In the genomic region with DNA sequence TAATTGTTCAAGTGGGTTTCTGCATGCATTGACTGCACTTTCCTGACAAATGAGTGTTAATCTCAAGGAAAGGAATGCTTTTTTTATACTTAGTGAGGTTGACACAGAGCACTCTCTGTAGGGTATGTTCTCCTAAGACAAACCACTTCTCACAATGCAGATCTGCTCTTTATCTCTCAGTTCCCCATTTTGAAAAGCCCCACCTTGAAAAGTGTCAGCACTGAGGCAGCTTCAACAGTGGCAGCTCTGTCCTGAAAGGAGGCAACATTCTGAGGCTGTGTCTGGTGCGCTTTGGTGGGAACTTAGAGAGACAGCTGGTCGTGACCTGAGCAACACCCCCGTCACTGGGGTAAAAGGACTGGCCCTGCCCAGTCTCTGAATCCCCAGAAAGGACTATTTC, we compare ENCODE assay signal across 16 mouse cellular contexts. TPM values are rescaled to one million over a fixed set of nuclear protein-coding genes. Genes with fewer than 3 reads are reported as not detected.
DNase-seq lines count a peak whose midpoint lies in the region; ATAC-seq lines count a peak whose summit lies in the region.
"Had no signal": no experiment of that assay in that cellular context is flagged by ENCODE, and none has a peak within 500 bp of the region (broad histone marks: within the 10 kb centered on the region; RNA-seq: fewer than 3 reads in every experiment).

No protein-coding gene starts in this region.

- H3K9me3 ChIP-seq in forebrain, embryonic 16.5 days (ENCODE audit: control insufficient read depth, low read length), result no peaks in the 10 kb centered on the region
- H3K9me3 ChIP-seq in forebrain, embryonic 11.5 days (ENCODE audit: control insufficient read depth, low read length), result no peaks in the 10 kb centered on the region
- H3K9me3 ChIP-seq in kidney, embryonic 15.5 days (replicated peaks), result no peaks in the 10 kb centered on the region
- H3K9me3 ChIP-seq: limb, embryonic 12.5 days had no signal

- no peak overlapping the region for H3K4me2 ChIP-seq in forebrain, embryonic 16.5 days (ENCODE audit: low read length)
- no peak overlapping the region for H3K4me2 ChIP-seq in forebrain, embryonic 11.5 days (ENCODE audit: low read depth, low read length, severe bottlenecking)
- H3K4me2 ChIP-seq in kidney, embryonic 15.5 days, result no peak overlapping the region
- H3K4me2 ChIP-seq: hindbrain, embryonic 14.5 days; limb, embryonic 12.5 days had no signal

- no peak overlapping the region for H3K9ac ChIP-seq in forebrain, embryonic 16.5 days (replicated peaks; ENCODE audit: low read depth, low read length)
- no peak overlapping the region for H3K9ac ChIP-seq in forebrain, embryonic 11.5 days (ENCODE audit: low read length)
- H3K9ac ChIP-seq in kidney, embryonic 15.5 days, result no peak overlapping the region
- H3K9ac ChIP-seq: hindbrain, embryonic 14.5 days; limb, embryonic 12.5 days had no signal

- no peaks in the 10 kb centered on the region; the same call in 1 of the 2 replicates for H3K36me3 ChIP-seq in forebrain, embryonic 16.5 days (ENCODE audit: control insufficient read depth, insufficient read depth)
- no peaks in the 10 kb centered on the region for H3K36me3 ChIP-seq in forebrain, embryonic 11.5 days (ENCODE audit: control insufficient read depth, insufficient read depth, low read length)
- H3K36me3 ChIP-seq in kidney, embryonic 15.5 days, result peaks cover 48% of the 10 kb centered on the region

- no peak for ATAC-seq in forebrain, embryonic 16.5 days
- ATAC-seq in forebrain, embryonic 11.5 days (replicated peaks; ENCODE audit: low FRiP score), result no peak
- ATAC-seq in kidney, embryonic 15.5 days (replicated peaks; ENCODE audit: low FRiP score), result no peak
- ATAC-seq in hematopoietic stem cell, adult 5-6 weeks (replicated peaks in 1 of 2; ENCODE audit: insufficient read depth in 1 of 2, low FRiP score in 2 of 2, low TSS enrichment in 1 of 2, low read depth in 1 of 2, poor library complexity in 2 of 2, severe bottlenecking in 2 of 2), result peak; percentile 38 to 45; a peak in 3 of 4 replicates

- no peaks in the 10 kb centered on the region for H3K27me3 ChIP-seq in forebrain, embryonic 16.5 days (replicated peaks; ENCODE audit: control insufficient read depth, insufficient read depth, low read length)
- no peaks in the 10 kb centered on the region for H3K27me3 ChIP-seq in forebrain, embryonic 11.5 days (ENCODE audit: control insufficient read depth, insufficient read depth, low read length)
- no peaks in the 10 kb centered on the region for H3K27me3 ChIP-seq in kidney, embryonic 15.5 days
- H3K27me3 ChIP-seq: limb, embryonic 12.5 days had no signal

- no peak for DNase-seq in forebrain, embryonic 11.5 days (ENCODE audit: low spot score)
- no peak for DNase-seq in kidney, postnatal 10 days
- peak; percentile 16 for DNase-seq in 416B (ENCODE audit: low read depth)
- DNase-seq in adrenal gland, postnatal 10 days, result no peak
- no peak for DNase-seq in urinary bladder, adult 18-20 months (ENCODE audit: low spot score in 2 of 2)
- DNase-seq: cerebellum, postnatal 25 days; retina, postnatal 1 day had no signal

- WGBS in forebrain, embryonic 16.5 days, result 75% methylated on average over 3 of the region's 3 CpGs
- 74% methylated on average over 3 of the region's 3 CpGs for WGBS in forebrain, embryonic 11.5 days
- WGBS in kidney, embryonic 15.5 days, result 68% methylated on average over 3 of the region's 3 CpGs

- H3K27ac ChIP-seq in forebrain, embryonic 16.5 days (ENCODE audit: low read length), result peak overlapping the region; percentile 21; the same call in 1 of the 2 replicates
- no peak overlapping the region for H3K27ac ChIP-seq in forebrain, embryonic 11.5 days (ENCODE audit: low read depth, low read length)
- peak overlapping the region; percentile 60 for H3K27ac ChIP-seq in kidney, embryonic 15.5 days
- H3K27ac ChIP-seq: hindbrain, embryonic 14.5 days; limb, embryonic 12.5 days had no signal

- no peak overlapping the region for H3K4me3 ChIP-seq in forebrain, embryonic 16.5 days (replicated peaks; ENCODE audit: low read length)
- no peak overlapping the region for H3K4me3 ChIP-seq in forebrain, embryonic 11.5 days (ENCODE audit: low read depth, low read length)
- no peak overlapping the region for H3K4me3 ChIP-seq in kidney, embryonic 15.5 days (replicated peaks)
- H3K4me3 ChIP-seq: limb, embryonic 12.5 days had no signal

- peaks cover 15% of the 10 kb centered on the region for H3K4me1 ChIP-seq in forebrain, embryonic 16.5 days (replicated peaks; ENCODE audit: control insufficient read depth, insufficient read depth, low read length)
- peaks cover 2% of the 10 kb centered on the region; the same call in 1 of the 2 replicates for H3K4me1 ChIP-seq in forebrain, embryonic 11.5 days (replicated peaks; ENCODE audit: control insufficient read depth, insufficient read depth, low read length)
- peaks cover 55% of the 10 kb centered on the region for H3K4me1 ChIP-seq in kidney, embryonic 15.5 days
- H3K4me1 ChIP-seq: limb, embryonic 12.5 days had no signal

RNA-seq across cellular contexts. Expression of a gene that starts 22.5 kb away (rescaled TPM):
- 0.15 TPM in 1 of 2 replicates, not detected in the other for polyA plus RNA-seq in forebrain, embryonic 16.5 days (2015; fragmentation: Nextera tagmentation; extraction: Ambion mirVana)
- polyA plus RNA-seq in forebrain, embryonic 11.5 days (2014; fragmentation: Nextera tagmentation; extraction: Ambion mirVana), result 0.09 TPM in 2 replicates
- polyA plus RNA-seq in kidney, embryonic 15.5 days (2015; fragmentation: Nextera tagmentation; extraction: Ambion mirVana), result 0.10 and 0.14 TPM in 2 replicates
- total RNA-seq in hematopoietic stem cell, adult 5-6 weeks (2017), result 0.10 TPM in 1 of 2 replicates, not detected in the other
- under 1 TPM; 0.39 to 0.42 TPM for total RNA-seq in adrenal gland, postnatal 10 days (2021)

RNA-seq across cellular contexts. Expression of a gene that starts 35.7 kb away (rescaled TPM):
- polyA plus RNA-seq in forebrain, embryonic 16.5 days (2015; fragmentation: Nextera tagmentation; extraction: Ambion mirVana), result not detected in 2 replicates
- not detected in 2 replicates for polyA plus RNA-seq in forebrain, embryonic 11.5 days (2014; fragmentation: Nextera tagmentation; extraction: Ambion mirVana)
- not detected in 2 replicates for polyA plus RNA-seq in kidney, embryonic 15.5 days (2015; fragmentation: Nextera tagmentation; extraction: Ambion mirVana)
- total RNA-seq in hematopoietic stem cell, adult 5-6 weeks (2017), result not detected in 2 replicates
- not detected for total RNA-seq in adrenal gland, postnatal 10 days (2021)
- total RNA-seq: adrenal gland, postnatal 4 days; layer of hippocampus, adult 8-10 months had no signal
- polyA plus RNA-seq: C2C12; hindbrain, embryonic 14.5 days; limb, embryonic 12.5 days; testis, adult 2 months had no signal

RNA-seq across cellular contexts. Expression of a gene that starts 55.8 kb away (rescaled TPM):
- polyA plus RNA-seq in forebrain, embryonic 16.5 days (2015; fragmentation: Nextera tagmentation; extraction: Ambion mirVana), result 30.8 and 32.7 TPM in 2 replicates
- 29.0 and 29.6 TPM in 2 replicates for polyA plus RNA-seq in forebrain, embryonic 11.5 days (2014; fragmentation: Nextera tagmentation; extraction: Ambion mirVana)
- 32.0 and 36.9 TPM in 2 replicates for polyA plus RNA-seq in kidney, embryonic 15.5 days (2015; fragmentation: Nextera tagmentation; extraction: Ambion mirVana)
- 10.6 and 12.9 TPM in 2 replicates for total RNA-seq in hematopoietic stem cell, adult 5-6 weeks (2017)
- total RNA-seq in adrenal gland, postnatal 10 days (2021), result 10 to 100 TPM; 13.4 to 16.0 TPM

RNA-seq across cellular contexts. Expression of a gene that starts 55.9 kb away (rescaled TPM):
- 14.4 and 16.9 TPM in 2 replicates for polyA plus RNA-seq in forebrain, embryonic 16.5 days (2015; fragmentation: Nextera tagmentation; extraction: Ambion mirVana)
- polyA plus RNA-seq in forebrain, embryonic 11.5 days (2014; fragmentation: Nextera tagmentation; extraction: Ambion mirVana), result 32.0 and 37.5 TPM in 2 replicates
- 21.3 and 21.7 TPM in 2 replicates for polyA plus RNA-seq in kidney, embryonic 15.5 days (2015; fragmentation: Nextera tagmentation; extraction: Ambion mirVana)
- total RNA-seq in hematopoietic stem cell, adult 5-6 weeks (2017), result 24.4 and 27.3 TPM in 2 replicates
- 1 to 10 TPM; 3.6 to 5.2 TPM for total RNA-seq in adrenal gland, postnatal 10 days (2021)

Comparison
In these comparisons a context has a peak if more than half of its experiments do, and no peak if none do; other contexts are left out.
1. ATAC-seq: peak in hematopoietic stem cell, adult 5-6 weeks (2 of 2); none in forebrain, embryonic 16.5 days (single experiment), forebrain, embryonic 11.5 days (single experiment) and kidney, embryonic 15.5 days (single experiment).